Mouse (Mus musculus) limb, embryonic 14.5 days (tissue): ENCODE measurements at regions not wholly inside any gene's neighbourhood (a gene's known extent, or its start where the extent isn't known, plus 50 kb on each side); places are given as distances from the start of the nearest gene placed in this dataset.
A peak's percentile ranks its signal among the peaks of the same experiment; 100 is the strongest.

Experiments
- ATAC-seq: fragments of 200-750 bp; cut with Nextera tagmentation; 2 replicates; pipeline ENCODE4 v1.8.0; 2017; ENCODE audit warnings: low read depth, moderate number of reproducible peaks, moderate TSS enrichment; ENCODE audit not compliant: low FRiP score
- DNase-seq: peaks from one replicate; pipeline ENCODE4 v3.0.0-alpha.2; 2015; ENCODE audit warnings: low spot score
- H3K27ac ChIP-seq: fragments of 300-500 bp; sonication (generic); replicated peaks from 2 replicates; pipeline ENCODE4 v1.5.1; 2014; ENCODE audit warnings: low read depth, mild to moderate bottlenecking, low read length, moderate library complexity, mixed read lengths
- H3K27me3 ChIP-seq: fragments of 300-500 bp; sonication (generic); 2 replicates; pipeline ENCODE4 v1.6.1; 2014; ENCODE audit warnings: low read length, mixed read lengths; ENCODE audit not compliant: control insufficient read depth, insufficient read depth
- H3K36me3 ChIP-seq: fragments of 300-500 bp; sonication (generic); 2 replicates; pipeline ENCODE4 v1.6.1; 2014; ENCODE audit warnings: mild to moderate bottlenecking, low read length, moderate library complexity, mixed read lengths; ENCODE audit not compliant: control insufficient read depth, insufficient read depth
- H3K4me1 ChIP-seq: fragments of 300-500 bp; sonication (generic); 2 replicates; pipeline ENCODE4 v1.6.1; 2014; ENCODE audit warnings: antibody characterized with exemption, low read length, mixed read lengths; ENCODE audit not compliant: control insufficient read depth, insufficient read depth
- H3K4me2 ChIP-seq: fragments of 300-500 bp; sonication (generic); replicated peaks from 2 replicates; pipeline ENCODE4 v1.6.1; 2014; ENCODE audit warnings: low read depth, mild to moderate bottlenecking, low read length, moderate library complexity; ENCODE audit not compliant: severe bottlenecking
- H3K4me3 ChIP-seq: fragments of 300-500 bp; sonication (generic); replicated peaks from 2 replicates; pipeline ENCODE4 v1.5.1; 2014; ENCODE audit warnings: low read length
- H3K9ac ChIP-seq: fragments of 300-500 bp; sonication (generic); 2 replicates; pipeline ENCODE4 v1.6.1; 2014; ENCODE audit warnings: mild to moderate bottlenecking, low read depth, low read length, moderate library complexity; ENCODE audit not compliant: severe bottlenecking
- H3K9me3 ChIP-seq: fragments of 300-500 bp; sonication (generic); 2 replicates; pipeline ENCODE4 v1.6.1; 2016; ENCODE audit warnings: low read length; ENCODE audit not compliant: control insufficient read depth
- POLR2A ChIP-seq: fragments of 200-500 bp; IDR thresholded peaks from 2 replicates; pipeline ENCODE4 v1.8.0; 2012; ENCODE audit warnings: inconsistent platforms, mild to moderate bottlenecking, moderate library complexity, borderline replicate concordance; ENCODE audit not compliant: insufficient read depth, insufficient read length; ENCODE audit errors: extremely low read depth
- WGBS: fragments of 180-500 bp; shearing (Covaris S2); extraction: QIAGEN DNeasy Blood & Tissue Kit; methylation state at CpG from one replicate; pipeline ENCODE4 v1.1.7; 2014; 5-methylcytosine and 5-hydroxymethylcytosine counted together

GRCm38 (mm10) chrX:129637016-129637415 is 112.5 kb upstream of the Diaph2 start:
- H3K36me3 ChIP-seq, result no peaks in the 10 kb centered on the region
- DNase-seq (no peak), ATAC-seq (no peak)
- H3K4me2 ChIP-seq, result no peak overlapping the region
- no peaks in the 10 kb centered on the region for H3K27me3 ChIP-seq
- 45% methylated on average over 1 of the region's 1 CpGs for WGBS
- no peaks in the 10 kb centered on the region for H3K4me1 ChIP-seq
- H3K4me3 ChIP-seq, result no peak overlapping the region
- TF ChIP-seq POLR2A, result no peak
- no peaks in the 10 kb centered on the region for H3K9me3 ChIP-seq
- no peak overlapping the region for H3K9ac ChIP-seq
- H3K27ac ChIP-seq, result no peak overlapping the region

- WGBS, result 66% methylated on average over 2 of the region's 2 CpGs
- no peak for DNase-seq
- Histone ChIP-seq H3K9ac (no peak overlapping the region), H3K4me1 (no peaks in the 10 kb centered on the region), H3K27me3 (no peaks in the 10 kb centered on the region), H3K9me3 (no peaks in the 10 kb centered on the region), H3K27ac (no peak overlapping the region), H3K4me3 (no peak overlapping the region), H3K4me2 (no peak overlapping the region), H3K36me3 (no peaks in the 10 kb centered on the region)
- no peak for TF ChIP-seq POLR2A
- no peak for ATAC-seq
Observed at GRCm38 (mm10) chrX:129645106-129645505, 104.4 kb upstream of the Diaph2 start.

- no peak overlapping the region for H3K9ac ChIP-seq
- H3K27ac ChIP-seq, result no peak overlapping the region
Observed at GRCm38 (mm10) chrX:129656906-129657305, 92.6 kb upstream of the Diaph2 start.

GRCm38 (mm10) chrX:129690677-129691076 is 58.9 kb upstream of the Diaph2 start:
- Histone ChIP-seq H3K9me3 (no peaks in the 10 kb centered on the region), H3K4me1 (no peaks in the 10 kb centered on the region), H3K9ac (no peak overlapping the region), H3K4me2 (no peak overlapping the region), H3K4me3 (no peak overlapping the region), H3K27me3 (no peaks in the 10 kb centered on the region), H3K27ac (no peak overlapping the region), H3K36me3 (no peaks in the 10 kb centered on the region)
- 82% methylated on average over 1 of the region's 1 CpGs for WGBS
- no peak for ATAC-seq
- no peak for DNase-seq
- TF ChIP-seq POLR2A, result no peak

More at GRCm38 (mm10) chrX:129656906-129657305, 92.6 kb upstream of the Diaph2 start:
- ATAC-seq (no peak), DNase-seq (peak; percentile 3)
- Histone ChIP-seq H3K9me3 (no peaks in the 10 kb centered on the region), H3K36me3 (no peaks in the 10 kb centered on the region), H3K27me3 (no peaks in the 10 kb centered on the region), H3K4me2 (no peak overlapping the region), H3K4me1 (no peaks in the 10 kb centered on the region), H3K4me3 (no peak overlapping the region)
- no peak for TF ChIP-seq POLR2A
